Mouse (Mus musculus): ENCODE measurements at regions not wholly inside any gene's neighbourhood (a gene's known extent, or its start where the extent isn't known, plus 50 kb on each side); places are given as distances from the start of the nearest gene placed in this dataset.

DNA sequence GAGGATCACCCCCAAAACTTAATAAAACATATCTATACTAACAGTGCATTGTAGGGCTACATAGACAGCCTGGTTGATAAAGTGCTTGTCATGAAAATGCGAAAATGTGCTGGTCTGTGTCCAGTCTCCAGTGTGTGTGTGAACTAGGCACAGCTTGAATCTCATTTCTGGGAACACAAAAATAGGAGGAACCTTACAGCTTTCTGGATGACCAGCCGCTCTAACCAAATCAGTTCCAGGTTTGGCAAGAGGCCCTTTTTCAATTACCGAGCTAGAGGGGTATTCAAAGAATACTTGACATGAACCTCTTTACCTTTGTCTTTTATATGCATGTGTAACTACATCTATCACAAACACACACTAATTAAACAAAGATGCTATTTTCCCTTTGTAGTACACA, 390.3 kb upstream of the Hsf2 start:
- Histone ChIP-seq H3K27ac (ENCODE audit: insufficient read depth, low read length) (no peak overlapping the region), H3K4me3 (ENCODE audit: insufficient read depth, low read length) (no peak overlapping the region), H3K4me1 (ENCODE audit: control insufficient read depth, insufficient read depth, low read length) (no peaks in the 10 kb centered on the region)
- TF ChIP-seq CTCF (IDR thresholded peaks at IDR 0.05; ENCODE audit: borderline replicate concordance, insufficient read depth, low read length) (no peak), POLR2A (IDR thresholded peaks at IDR 0.05; ENCODE audit: low read depth, low read length) (no peak)

DNA sequence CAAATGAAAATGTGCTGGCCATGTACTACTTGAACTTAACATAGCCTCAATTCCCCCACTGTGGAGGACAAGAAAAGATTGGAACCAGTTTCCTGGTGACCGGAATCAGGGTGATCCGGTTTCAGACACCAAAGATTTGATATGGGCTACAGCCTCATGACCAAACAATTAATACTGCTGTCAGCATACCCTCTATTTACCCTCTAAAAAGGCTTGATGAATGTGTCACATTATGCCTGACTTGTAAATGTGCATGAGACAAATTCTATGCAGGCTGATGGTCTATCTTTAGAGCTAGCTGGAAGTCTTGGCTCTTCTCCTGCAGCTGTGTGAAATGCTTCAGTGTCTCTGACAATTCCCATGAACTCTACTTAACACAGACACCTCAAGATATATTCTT, 372.8 kb upstream of the Hsf2 start:
- TF ChIP-seq CTCF (IDR thresholded peaks at IDR 0.05; ENCODE audit: borderline replicate concordance, insufficient read depth, low read length) (no peak), POLR2A (IDR thresholded peaks at IDR 0.05; ENCODE audit: low read depth, low read length) (no peak)
- Histone ChIP-seq H3K4me3 (ENCODE audit: insufficient read depth, low read length) (no peak overlapping the region), H3K4me1 (ENCODE audit: control insufficient read depth, insufficient read depth, low read length) (no peaks in the 10 kb centered on the region), H3K27ac (ENCODE audit: insufficient read depth, low read length) (no peak overlapping the region)

DNA sequence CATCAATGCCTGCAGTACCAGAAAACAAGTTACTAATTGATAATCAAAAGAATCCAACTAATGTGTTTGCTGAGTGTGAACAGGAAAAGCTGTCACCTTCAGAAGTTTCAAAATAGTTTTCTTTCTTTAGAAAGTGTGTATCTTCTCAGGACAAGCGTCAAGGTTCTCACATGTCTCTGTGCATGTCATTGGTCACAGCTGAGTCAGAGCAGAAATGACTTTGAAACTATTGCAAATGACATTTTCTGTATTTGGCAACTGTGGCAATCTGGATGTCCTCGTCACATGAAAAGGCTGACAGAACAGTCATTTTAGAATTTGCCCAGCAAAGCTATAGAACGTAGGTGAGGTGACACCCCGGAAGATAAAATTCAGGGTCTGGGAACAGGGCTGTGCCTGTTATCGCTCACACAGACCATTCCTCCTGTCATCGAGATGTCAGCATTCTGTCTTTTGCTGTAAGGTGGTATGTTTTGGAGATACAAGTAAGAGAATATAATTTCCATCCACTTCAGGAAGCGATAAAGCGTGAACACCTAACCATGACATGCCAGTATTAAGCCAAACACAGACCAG, 371.4 kb upstream of the Hsf2 start:
- no peak for TF ChIP-seq POLR2A (IDR thresholded peaks at IDR 0.05; ENCODE audit: low read depth, low read length)
- TF ChIP-seq CTCF (IDR thresholded peaks at IDR 0.05; ENCODE audit: borderline replicate concordance, insufficient read depth, low read length), result no peak
- Histone ChIP-seq H3K4me1 (ENCODE audit: control insufficient read depth, insufficient read depth, low read length) (no peaks in the 10 kb centered on the region), H3K27ac (ENCODE audit: insufficient read depth, low read length) (no peak overlapping the region), H3K4me3 (ENCODE audit: insufficient read depth, low read length) (no peak overlapping the region)

DNA sequence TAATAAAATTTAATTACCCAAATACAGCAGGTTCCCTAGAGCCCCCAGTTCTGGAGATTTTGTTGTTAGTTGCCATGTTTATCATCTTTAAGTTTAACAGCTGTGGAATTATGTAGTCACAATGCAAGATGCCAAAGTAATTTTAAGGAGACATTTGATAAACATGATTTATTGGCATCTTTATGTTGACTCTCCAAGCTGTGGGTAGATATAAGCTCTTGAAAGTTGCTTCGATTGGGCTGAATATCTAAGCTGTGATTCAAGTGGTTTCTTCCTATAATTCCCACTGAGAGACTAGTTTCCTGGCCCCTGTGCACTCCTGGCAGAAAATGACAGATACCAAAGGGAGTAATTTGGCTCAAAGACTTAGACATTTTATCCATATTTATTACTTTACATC, 364.7 kb upstream of the Hsf2 start:
- H3K27ac ChIP-seq (ENCODE audit: insufficient read depth, low read length), result no peak overlapping the region
- H3K4me3 ChIP-seq (ENCODE audit: insufficient read depth, low read length), result no peak overlapping the region
- TF ChIP-seq CTCF (IDR thresholded peaks at IDR 0.05; ENCODE audit: borderline replicate concordance, insufficient read depth, low read length) (no peak), POLR2A (IDR thresholded peaks at IDR 0.05; ENCODE audit: low read depth, low read length) (no peak)
- H3K4me1 ChIP-seq (ENCODE audit: control insufficient read depth, insufficient read depth, low read length), result no peaks in the 10 kb centered on the region

DNA sequence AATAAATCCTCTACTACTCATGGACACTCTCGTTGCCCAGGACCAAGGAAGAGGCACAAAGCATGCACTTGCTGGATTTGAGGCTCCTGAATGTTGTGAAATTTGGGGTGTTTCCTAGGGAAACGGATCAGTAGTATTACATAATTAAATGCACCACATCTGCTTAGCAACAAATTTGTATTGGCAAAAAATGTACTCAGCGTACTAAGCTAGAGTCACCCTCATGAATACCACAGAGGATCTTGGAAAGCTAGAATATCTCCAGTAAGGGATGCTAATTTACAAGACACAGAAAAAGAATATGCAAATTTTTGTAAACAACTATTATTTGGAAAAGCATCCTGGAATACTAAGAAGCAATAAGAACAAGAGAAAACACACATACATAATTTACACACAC, 359.0 kb upstream of the Hsf2 start:
- Histone ChIP-seq H3K4me1 (ENCODE audit: control insufficient read depth, insufficient read depth, low read length) (no peaks in the 10 kb centered on the region), H3K27ac (ENCODE audit: insufficient read depth, low read length) (no peak overlapping the region), H3K4me3 (ENCODE audit: insufficient read depth, low read length) (no peak overlapping the region)
- TF ChIP-seq POLR2A (IDR thresholded peaks at IDR 0.05; ENCODE audit: low read depth, low read length), result no peak
- no peak for TF ChIP-seq CTCF (IDR thresholded peaks at IDR 0.05; ENCODE audit: borderline replicate concordance, insufficient read depth, low read length)

DNA sequence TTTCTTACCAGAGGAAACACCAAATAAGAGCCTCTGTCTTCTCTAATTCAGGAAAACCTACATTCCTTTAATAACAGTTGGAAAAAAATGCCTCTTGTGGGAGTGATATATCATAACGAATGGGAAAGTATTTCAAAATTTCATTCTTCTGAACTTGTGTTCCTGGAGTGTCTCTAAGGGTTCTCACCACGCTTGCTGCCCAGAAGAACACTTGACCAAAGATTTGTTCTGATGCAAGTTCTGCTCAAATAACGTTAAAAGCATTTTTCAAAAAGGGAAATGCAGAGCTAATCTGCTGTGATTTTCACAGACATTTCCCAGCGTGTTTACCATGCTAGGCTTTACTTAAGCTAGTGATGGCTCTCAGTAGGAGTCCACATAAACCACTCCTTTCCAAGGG, 329.8 kb upstream of the Hsf2 start:
- no peak for TF ChIP-seq CTCF (IDR thresholded peaks at IDR 0.05; ENCODE audit: borderline replicate concordance, insufficient read depth, low read length)
- TF ChIP-seq POLR2A (IDR thresholded peaks at IDR 0.05; ENCODE audit: low read depth, low read length), result no peak

DNA sequence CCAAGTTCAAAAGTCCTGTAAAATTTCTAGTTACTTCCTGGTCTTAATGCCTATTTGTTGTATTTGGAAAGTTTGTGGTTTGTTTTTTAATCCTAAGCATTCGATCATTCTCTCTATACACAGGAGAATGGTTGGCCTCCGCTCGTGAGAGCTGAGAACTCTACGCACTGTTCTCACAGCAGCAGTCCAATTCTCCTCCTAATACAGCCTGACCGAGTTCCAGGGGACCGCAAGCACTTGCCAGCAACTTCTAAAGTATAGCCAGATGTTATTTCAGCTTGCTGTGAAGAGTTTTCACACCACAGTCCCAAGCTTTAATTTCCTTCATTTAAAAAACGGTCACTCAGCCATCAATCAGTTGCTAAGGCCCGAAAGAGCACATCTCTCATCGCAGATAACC, 329.3 kb upstream of the Hsf2 start:
- Histone ChIP-seq H3K4me3 (ENCODE audit: insufficient read depth, low read length) (no peak overlapping the region), H3K27ac (ENCODE audit: insufficient read depth, low read length) (peak overlapping the region; percentile 47; the same call in 1 of the 2 replicates), H3K4me1 (ENCODE audit: control insufficient read depth, insufficient read depth, low read length) (no peaks in the 10 kb centered on the region)
- TF ChIP-seq CTCF (IDR thresholded peaks at IDR 0.05; ENCODE audit: borderline replicate concordance, insufficient read depth, low read length) (no peak), POLR2A (IDR thresholded peaks at IDR 0.05; ENCODE audit: low read depth, low read length) (no peak)

More for the DNA sequence above, 329.8 kb upstream of the Hsf2 start:
- Histone ChIP-seq H3K4me3 (ENCODE audit: insufficient read depth, low read length) (no peak overlapping the region), H3K27ac (ENCODE audit: insufficient read depth, low read length) (peak overlapping the region; percentile 47; the same call in 1 of the 2 replicates), H3K4me1 (ENCODE audit: control insufficient read depth, insufficient read depth, low read length) (no peaks in the 10 kb centered on the region)

DNA sequence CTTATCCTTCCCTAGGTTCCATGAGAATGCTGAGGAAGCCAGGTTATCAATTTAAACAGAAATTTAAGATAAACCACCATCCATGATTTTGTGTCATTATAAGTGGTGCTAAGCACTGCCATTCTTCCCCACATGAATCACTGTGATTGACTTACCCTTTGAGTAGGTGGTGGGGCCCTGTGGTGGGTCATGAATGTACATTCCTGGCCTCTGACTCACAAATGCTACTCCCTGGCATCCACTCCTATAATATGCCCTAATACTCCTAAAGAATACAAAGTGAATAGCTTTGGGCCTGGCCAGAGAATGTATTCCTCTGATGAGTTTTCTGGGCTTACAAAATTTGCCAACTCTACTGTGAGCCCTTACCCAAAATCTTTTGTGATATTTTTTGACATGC, 325.6 kb upstream of the Hsf2 start:
- TF ChIP-seq CTCF (IDR thresholded peaks at IDR 0.05; ENCODE audit: borderline replicate concordance, insufficient read depth, low read length) (no peak), POLR2A (IDR thresholded peaks at IDR 0.05; ENCODE audit: low read depth, low read length) (no peak)
- Histone ChIP-seq H3K27ac (ENCODE audit: insufficient read depth, low read length) (no peak overlapping the region), H3K4me1 (ENCODE audit: control insufficient read depth, insufficient read depth, low read length) (no peaks in the 10 kb centered on the region), H3K4me3 (ENCODE audit: insufficient read depth, low read length) (no peak overlapping the region)

DNA sequence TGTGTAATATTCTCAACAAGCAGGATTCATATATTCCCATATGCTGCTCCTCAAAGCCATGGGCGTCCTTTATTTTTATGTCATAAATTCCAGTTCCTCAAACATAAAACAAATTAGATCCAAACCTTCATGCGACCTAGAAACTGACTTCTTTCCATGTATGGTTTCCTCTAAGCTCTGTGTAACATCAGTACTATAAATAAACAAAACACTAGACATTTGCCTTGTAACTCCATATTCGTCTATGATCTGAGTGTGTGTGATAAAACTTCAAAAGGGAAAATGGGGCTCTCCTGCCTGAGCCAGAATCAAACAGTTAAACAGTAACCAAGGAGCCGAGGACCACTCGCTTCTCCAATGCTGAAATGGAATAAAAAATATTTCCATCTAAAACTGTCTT, 322.8 kb upstream of the Hsf2 start:
- no peak overlapping the region for H3K4me3 ChIP-seq (ENCODE audit: insufficient read depth, low read length)
- H3K27ac ChIP-seq (ENCODE audit: insufficient read depth, low read length), result no peak overlapping the region

DNA sequence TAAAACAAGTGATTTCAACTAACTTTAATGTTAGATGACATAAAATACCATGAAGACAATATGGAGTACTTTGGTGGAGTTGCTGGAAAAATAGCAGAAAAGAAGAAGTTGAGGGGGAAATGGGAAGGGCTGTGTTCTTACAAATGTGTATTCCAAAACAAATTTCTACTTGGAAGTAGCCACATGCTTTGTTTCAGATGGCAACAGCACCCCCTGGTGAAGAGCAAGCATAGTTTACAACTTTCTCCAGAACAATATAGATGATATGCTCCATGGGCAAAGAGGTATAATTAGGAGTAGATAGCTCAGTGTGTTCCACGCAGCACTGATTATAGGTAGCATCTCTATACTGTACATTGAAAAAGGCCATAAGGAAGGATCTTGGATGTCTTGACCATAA, 302.6 kb upstream of the Hsf2 start:
- no peak overlapping the region for H3K4me3 ChIP-seq (ENCODE audit: insufficient read depth, low read length)
- H3K4me1 ChIP-seq (ENCODE audit: control insufficient read depth, insufficient read depth, low read length), result no peaks in the 10 kb centered on the region
- TF ChIP-seq CTCF (IDR thresholded peaks at IDR 0.05; ENCODE audit: borderline replicate concordance, insufficient read depth, low read length) (no peak), POLR2A (IDR thresholded peaks at IDR 0.05; ENCODE audit: low read depth, low read length) (no peak)
- H3K27ac ChIP-seq (ENCODE audit: insufficient read depth, low read length), result no peak overlapping the region

More for the DNA sequence above, 322.8 kb upstream of the Hsf2 start:
- H3K4me1 ChIP-seq (ENCODE audit: control insufficient read depth, insufficient read depth, low read length), result no peaks in the 10 kb centered on the region
- no peak for TF ChIP-seq POLR2A (IDR thresholded peaks at IDR 0.05; ENCODE audit: low read depth, low read length)
- TF ChIP-seq CTCF (IDR thresholded peaks at IDR 0.05; ENCODE audit: borderline replicate concordance, insufficient read depth, low read length), result no peak

DNA sequence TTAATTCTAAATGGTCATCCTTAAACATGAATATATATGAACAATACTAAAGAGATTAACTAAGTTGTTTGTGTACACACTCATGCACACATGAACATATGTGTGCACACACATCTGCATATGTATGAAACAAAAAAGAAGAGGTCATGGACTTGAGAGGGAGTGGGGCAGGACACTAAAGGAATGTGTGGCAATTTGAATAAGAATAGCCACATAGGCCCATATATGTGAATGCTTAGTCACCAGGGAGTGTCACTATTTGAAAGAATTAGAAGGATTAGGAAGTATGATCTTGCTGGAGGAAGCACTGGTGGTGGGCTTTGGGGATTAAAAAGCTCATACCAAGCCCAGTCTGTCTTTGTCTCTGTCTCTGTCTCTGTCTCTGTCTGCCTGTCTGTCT, 275.5 kb upstream of the Hsf2 start:
- Histone ChIP-seq H3K27ac (ENCODE audit: insufficient read depth, low read length) (no peak overlapping the region), H3K4me1 (ENCODE audit: control insufficient read depth, insufficient read depth, low read length) (no peaks in the 10 kb centered on the region), H3K4me3 (ENCODE audit: insufficient read depth, low read length) (no peak overlapping the region)
- TF ChIP-seq POLR2A (IDR thresholded peaks at IDR 0.05; ENCODE audit: low read depth, low read length) (no peak), CTCF (IDR thresholded peaks at IDR 0.05; ENCODE audit: borderline replicate concordance, insufficient read depth, low read length) (no peak)
